Mouse (Mus musculus) ES-E14 (cell line): ENCODE measurements around the gene Glce.

ENCODE experiments used
- MAFK ChIP-seq: IDR thresholded peaks from 2 replicates; pipeline ENCODE4 v1.6.1; 2014; ENCODE audit warnings: mild to moderate bottlenecking, low read depth, low read length, inconsistent platforms; ENCODE audit not compliant: insufficient read depth
- ZNF384 ChIP-seq: IDR thresholded peaks from 2 replicates; pipeline ENCODE4 v1.6.1; 2012; ENCODE audit warnings: low read depth, low read length, inconsistent platforms

DNA sequence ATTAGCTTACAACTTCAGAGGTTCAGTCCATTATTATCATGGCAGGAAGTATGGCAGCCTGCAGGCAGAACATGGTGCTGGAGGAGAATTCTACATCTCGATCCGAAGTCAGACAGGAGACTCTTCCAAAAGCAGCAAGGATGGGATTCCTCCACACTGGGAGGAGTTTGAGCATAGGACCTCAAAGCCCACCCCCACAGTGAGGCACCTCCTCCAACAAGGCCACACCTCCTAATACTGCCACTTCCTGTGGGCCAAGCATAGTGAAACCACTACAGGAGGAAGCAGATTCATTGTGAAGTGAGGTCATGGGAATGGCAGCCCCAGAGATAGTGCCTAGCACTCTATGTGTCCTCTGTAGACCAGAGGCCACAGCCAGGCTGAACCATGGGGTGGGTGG lies 48.5 kb upstream of the Glce start:
- no peak for TF ChIP-seq ZNF384
- no peak for TF ChIP-seq MAFK
